Mouse (Mus musculus) lung, adult 2 months (tissue): ENCODE measurements at regions not wholly inside any gene's neighbourhood (a gene's known extent, or its start where the extent isn't known, plus 50 kb on each side); places are given as distances from the start of the nearest gene placed in this dataset.

Source experiments
- CTCF ChIP-seq: fragments of 200-500 bp; IDR thresholded peaks from 2 replicates; pipeline ENCODE4 v1.5.1; 2011; ENCODE audit warnings: mild to moderate bottlenecking, low read length, control low read depth; ENCODE audit not compliant: insufficient read depth
- POLR2A ChIP-seq: fragments of 200-500 bp; IDR thresholded peaks from 2 replicates; pipeline ENCODE4 v1.6.1; 2011; ENCODE audit warnings: low read depth, mild to moderate bottlenecking, control low read depth, low read length, borderline replicate concordance; ENCODE audit errors: extremely low read depth

- TF ChIP-seq POLR2A (no peak), CTCF (no peak)
Measured at GRCm38 (mm10) chr16:29985126-29985931, 78.9 kb upstream of the Hes1 start.
